Mouse (Mus musculus): ENCODE results near the gene Myo1a. TPM values are rescaled to one million over a fixed set of nuclear protein-coding genes. Genes with fewer than 3 reads are reported as not detected.

Gene Myo1a
- polyA plus RNA-seq, 1 experiment from 2014 or later = 9.1 TPM

GRCm38 (mm10) chr10:127728437-127728836 lies 23.5 kb downstream of the Myo1a start:
- Histone ChIP-seq H3K4me2 (replicated peaks; ENCODE audit: low read depth, low read length) (no peak overlapping the region), H3K27me3 (ENCODE audit: control insufficient read depth, insufficient read depth, low read length) (no peaks in the 10 kb centered on the region), H3K9ac (replicated peaks; ENCODE audit: low read depth, low read length) (no peak overlapping the region), H3K27ac (ENCODE audit: low read length) (no peak overlapping the region), H3K4me3 (ENCODE audit: low read depth, low read length) (no peak overlapping the region), H3K36me3 (ENCODE audit: control insufficient read depth, insufficient read depth, low read length) (no peaks in the 10 kb centered on the region), H3K4me1 (ENCODE audit: control insufficient read depth, insufficient read depth, low read length) (no peaks in the 10 kb centered on the region), H3K9me3 (ENCODE audit: control insufficient read depth, low read depth, low read length) (no peaks in the 10 kb centered on the region)
- WGBS = 75% methylated on average over 8 of the region's 8 CpGs
- ATAC-seq (ENCODE audit: insufficient number of reproducible peaks, insufficient read depth, low FRiP score, low read depth) = no peak

GRCm38 (mm10) chr10:127730285-127730932 lies 25.4 kb downstream of the Myo1a start:
- Histone ChIP-seq H3K4me1 (ENCODE audit: control insufficient read depth, insufficient read depth, low read length) (no peaks in the 10 kb centered on the region), H3K4me2 (replicated peaks; ENCODE audit: low read depth, low read length) (no peak overlapping the region), H3K9ac (replicated peaks; ENCODE audit: low read depth, low read length) (no peak overlapping the region), H3K4me3 (ENCODE audit: low read depth, low read length) (no peak overlapping the region), H3K27me3 (ENCODE audit: control insufficient read depth, insufficient read depth, low read length) (no peaks in the 10 kb centered on the region), H3K27ac (ENCODE audit: low read length) (no peak overlapping the region), H3K9me3 (ENCODE audit: control insufficient read depth, low read depth, low read length) (no peaks in the 10 kb centered on the region), H3K36me3 (ENCODE audit: control insufficient read depth, insufficient read depth, low read length) (no peaks in the 10 kb centered on the region)
- WGBS = 74% methylated on average over 11 of the region's 11 CpGs
- no peak for ATAC-seq (ENCODE audit: insufficient number of reproducible peaks, insufficient read depth, low FRiP score, low read depth)

GRCm38 (mm10) chr10:127730933-127731310 lies 26.0 kb downstream of the Myo1a start:
- WGBS = 40% methylated on average over 9 of the region's 9 CpGs
- Histone ChIP-seq H3K9ac (replicated peaks; ENCODE audit: low read depth, low read length) (no peak overlapping the region), H3K27me3 (ENCODE audit: control insufficient read depth, insufficient read depth, low read length) (no peaks in the 10 kb centered on the region), H3K4me3 (ENCODE audit: low read depth, low read length) (no peak overlapping the region), H3K27ac (ENCODE audit: low read length) (no peak overlapping the region), H3K4me2 (replicated peaks; ENCODE audit: low read depth, low read length) (no peak overlapping the region), H3K36me3 (ENCODE audit: control insufficient read depth, insufficient read depth, low read length) (no peaks in the 10 kb centered on the region), H3K4me1 (ENCODE audit: control insufficient read depth, insufficient read depth, low read length) (no peaks in the 10 kb centered on the region), H3K9me3 (ENCODE audit: control insufficient read depth, low read depth, low read length) (no peaks in the 10 kb centered on the region)
- no peak for ATAC-seq (ENCODE audit: insufficient number of reproducible peaks, insufficient read depth, low FRiP score, low read depth)

DNA sequence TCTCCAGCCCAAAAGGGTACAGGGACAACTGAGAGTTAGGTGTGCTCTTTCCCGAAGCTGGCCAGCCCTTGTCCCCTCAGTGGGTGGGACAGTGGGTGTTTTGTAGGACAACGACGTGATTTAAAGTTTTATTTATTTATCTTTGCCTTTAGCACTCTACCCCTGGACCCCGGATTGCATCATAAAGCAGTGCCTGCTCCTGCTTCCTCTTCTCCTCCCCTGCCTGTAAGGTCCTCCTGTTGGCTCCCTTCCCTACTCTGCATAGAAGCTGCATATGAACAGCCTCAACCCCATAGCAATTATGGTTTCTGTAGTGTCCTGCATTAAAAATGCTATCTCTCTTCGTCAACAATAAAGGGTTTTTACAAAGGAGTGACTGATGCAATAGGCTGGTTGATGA lies 26.4 kb downstream of the Myo1a start:
- Histone ChIP-seq H3K27me3 (ENCODE audit: control insufficient read depth, insufficient read depth, low read length) (no peaks in the 10 kb centered on the region), H3K4me2 (replicated peaks; ENCODE audit: low read depth, low read length) (no peak overlapping the region), H3K9ac (replicated peaks; ENCODE audit: low read depth, low read length) (no peak overlapping the region)

GRCm38 (mm10) chr10:127734434-127734833 lies 29.5 kb downstream of the Myo1a start:
- no peak overlapping the region for H3K4me2 ChIP-seq (replicated peaks; ENCODE audit: low read depth, low read length)
- H3K36me3 ChIP-seq (ENCODE audit: control insufficient read depth, insufficient read depth, low read length) = no peaks in the 10 kb centered on the region
- no peak overlapping the region for H3K9ac ChIP-seq (replicated peaks; ENCODE audit: low read depth, low read length)
- H3K9me3 ChIP-seq (ENCODE audit: control insufficient read depth, low read depth, low read length) = no peaks in the 10 kb centered on the region
- 34% methylated on average over 5 of the region's 5 CpGs for WGBS
- no peak overlapping the region for H3K27ac ChIP-seq (ENCODE audit: low read length)
- H3K4me3 ChIP-seq (ENCODE audit: low read depth, low read length) = no peak overlapping the region
- ATAC-seq (ENCODE audit: insufficient number of reproducible peaks, insufficient read depth, low FRiP score, low read depth) = no peak
- H3K27me3 ChIP-seq (ENCODE audit: control insufficient read depth, insufficient read depth, low read length) = no peaks in the 10 kb centered on the region
- no peaks in the 10 kb centered on the region for H3K4me1 ChIP-seq (ENCODE audit: control insufficient read depth, insufficient read depth, low read length)

More for the DNA sequence above, 26.4 kb downstream of the Myo1a start:
- no peaks in the 10 kb centered on the region for H3K9me3 ChIP-seq (ENCODE audit: control insufficient read depth, low read depth, low read length)
- no peak for ATAC-seq (ENCODE audit: insufficient number of reproducible peaks, insufficient read depth, low FRiP score, low read depth)
- no peak overlapping the region for H3K27ac ChIP-seq (ENCODE audit: low read length)
- H3K4me1 ChIP-seq (ENCODE audit: control insufficient read depth, insufficient read depth, low read length) = no peaks in the 10 kb centered on the region
- H3K4me3 ChIP-seq (ENCODE audit: low read depth, low read length) = no peak overlapping the region
- 24% methylated on average over 5 of the region's 5 CpGs for WGBS
- H3K36me3 ChIP-seq (ENCODE audit: control insufficient read depth, insufficient read depth, low read length) = no peaks in the 10 kb centered on the region

- H3K4me1 ChIP-seq (ENCODE audit: control insufficient read depth, insufficient read depth, low read length) = peaks cover 8% of the 10 kb centered on the region; the same call in 1 of the 2 replicates
- no peak overlapping the region for H3K4me3 ChIP-seq (ENCODE audit: low read depth, low read length)
- H3K4me2 ChIP-seq (replicated peaks; ENCODE audit: low read depth, low read length) = no peak overlapping the region
- peaks cover under 1% of the 10 kb centered on the region; the same call in 1 of the 2 replicates for H3K36me3 ChIP-seq (ENCODE audit: control insufficient read depth, insufficient read depth, low read length)
- no peak for ATAC-seq (ENCODE audit: insufficient number of reproducible peaks, insufficient read depth, low FRiP score, low read depth)
- no peak overlapping the region for H3K27ac ChIP-seq (ENCODE audit: low read length)
- H3K9me3 ChIP-seq (ENCODE audit: control insufficient read depth, low read depth, low read length) = no peaks in the 10 kb centered on the region
- 82% methylated on average over 2 of the region's 2 CpGs for WGBS
- no peaks in the 10 kb centered on the region for H3K27me3 ChIP-seq (ENCODE audit: control insufficient read depth, insufficient read depth, low read length)
- H3K9ac ChIP-seq (replicated peaks; ENCODE audit: low read depth, low read length) = no peak overlapping the region
These were observed 31.3 kb downstream of the Myo1a start for GRCm38 (mm10) chr10:127736266-127736665.

GRCm38 (mm10) chr10:127736916-127737315 lies 31.9 kb downstream of the Myo1a start:
- Histone ChIP-seq H3K4me1 (ENCODE audit: control insufficient read depth, insufficient read depth, low read length) (peaks cover 8% of the 10 kb centered on the region; the same call in 1 of the 2 replicates), H3K36me3 (ENCODE audit: control insufficient read depth, insufficient read depth, low read length) (peaks cover 7% of the 10 kb centered on the region; the same call in 1 of the 2 replicates), H3K4me3 (ENCODE audit: low read depth, low read length) (no peak overlapping the region), H3K27ac (ENCODE audit: low read length) (no peak overlapping the region), H3K9me3 (ENCODE audit: control insufficient read depth, low read depth, low read length) (no peaks in the 10 kb centered on the region), H3K4me2 (replicated peaks; ENCODE audit: low read depth, low read length) (no peak overlapping the region), H3K9ac (replicated peaks; ENCODE audit: low read depth, low read length) (no peak overlapping the region), H3K27me3 (ENCODE audit: control insufficient read depth, insufficient read depth, low read length) (no peaks in the 10 kb centered on the region)
- no peak for ATAC-seq (ENCODE audit: insufficient number of reproducible peaks, insufficient read depth, low FRiP score, low read depth)
- WGBS = 64% methylated on average over 4 of the region's 4 CpGs

DNA sequence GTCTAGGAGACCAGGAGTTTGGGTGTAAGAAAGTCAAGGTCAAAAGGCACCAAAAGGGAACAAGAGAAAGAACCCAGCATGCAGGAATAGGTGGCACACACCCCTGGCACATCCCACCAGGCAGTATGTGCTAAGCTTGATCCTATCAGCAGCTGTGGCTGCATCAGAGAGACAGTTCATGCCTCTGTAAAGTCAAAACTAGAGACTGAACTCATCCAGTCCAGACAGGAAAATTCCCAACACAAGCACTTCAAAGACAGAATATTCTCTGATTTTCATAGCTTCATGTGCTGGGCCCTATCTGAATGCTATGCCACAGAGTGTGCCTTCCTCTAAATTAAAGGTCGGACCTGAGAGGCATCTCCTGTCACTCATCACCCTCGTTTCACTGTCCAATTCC lies 32.6 kb downstream of the Myo1a start:
- H3K4me2 ChIP-seq (replicated peaks; ENCODE audit: low read depth, low read length) = no peak overlapping the region
- H3K27ac ChIP-seq (ENCODE audit: low read length) = no peak overlapping the region
- 22% methylated on average over 2 of the region's 2 CpGs for WGBS
- no peak overlapping the region for H3K9ac ChIP-seq (replicated peaks; ENCODE audit: low read depth, low read length)
- peaks cover 8% of the 10 kb centered on the region; the same call in 1 of the 2 replicates for H3K4me1 ChIP-seq (ENCODE audit: control insufficient read depth, insufficient read depth, low read length)
- no peak for ATAC-seq (ENCODE audit: insufficient number of reproducible peaks, insufficient read depth, low FRiP score, low read depth)
- H3K27me3 ChIP-seq (ENCODE audit: control insufficient read depth, insufficient read depth, low read length) = no peaks in the 10 kb centered on the region
- H3K4me3 ChIP-seq (ENCODE audit: low read depth, low read length) = no peak overlapping the region
- peaks cover 13% of the 10 kb centered on the region for H3K36me3 ChIP-seq (ENCODE audit: control insufficient read depth, insufficient read depth, low read length)
- no peaks in the 10 kb centered on the region for H3K9me3 ChIP-seq (ENCODE audit: control insufficient read depth, low read depth, low read length)

Measured in stomach, embryonic 14.5 days (tissue).